Mouse (Mus musculus) gastrocnemius, postnatal 36 days (tissue): ENCODE measurements at regions not wholly inside any gene's neighbourhood (a gene's known extent, or its start where the extent isn't known, plus 50 kb on each side); places are given as distances from the start of the nearest gene placed in this dataset.

Experiments used
- DNase-seq, 2 experiments: peaks; one replicate each; pipeline ENCODE4 v3.0.0; 2022
- intact Hi-C: fragments of 180-260 bp; cut with DNase I; formaldehyde crosslinking; loops from one replicate; pipeline ENCODE4 v1.15.1; 2025

GRCm38 (mm10) chrX:13344701-13345100 is 63.9 kb downstream of the Ddx3x start:
- no peak for DNase-seq

DNA sequence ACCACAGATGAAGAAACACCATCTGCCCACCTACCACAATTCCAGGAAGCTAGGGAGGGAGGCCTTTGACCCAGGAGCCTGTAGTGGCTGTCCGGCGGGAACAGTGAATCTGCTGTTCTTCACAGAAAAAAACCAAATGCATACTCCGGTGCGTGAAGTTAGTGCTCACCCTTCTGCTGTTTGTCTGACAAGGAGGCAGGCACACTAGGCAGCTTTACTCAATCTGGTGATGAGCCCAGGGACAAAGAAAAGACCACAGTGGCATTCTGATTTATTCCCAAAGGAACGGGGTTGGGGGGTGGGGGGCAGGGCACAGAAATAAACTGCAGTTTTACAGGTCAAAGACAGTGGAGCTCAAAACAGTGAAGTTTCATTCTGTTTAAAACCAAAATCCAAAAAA is 64.4 kb downstream of the Ddx3x start:
- intact Hi-C loops: no loop called here
- DNase-seq: no peak

More at GRCm38 (mm10) chrX:13344701-13345100, 63.9 kb downstream of the Ddx3x start:
- intact Hi-C loops: no loop called here

DNA sequence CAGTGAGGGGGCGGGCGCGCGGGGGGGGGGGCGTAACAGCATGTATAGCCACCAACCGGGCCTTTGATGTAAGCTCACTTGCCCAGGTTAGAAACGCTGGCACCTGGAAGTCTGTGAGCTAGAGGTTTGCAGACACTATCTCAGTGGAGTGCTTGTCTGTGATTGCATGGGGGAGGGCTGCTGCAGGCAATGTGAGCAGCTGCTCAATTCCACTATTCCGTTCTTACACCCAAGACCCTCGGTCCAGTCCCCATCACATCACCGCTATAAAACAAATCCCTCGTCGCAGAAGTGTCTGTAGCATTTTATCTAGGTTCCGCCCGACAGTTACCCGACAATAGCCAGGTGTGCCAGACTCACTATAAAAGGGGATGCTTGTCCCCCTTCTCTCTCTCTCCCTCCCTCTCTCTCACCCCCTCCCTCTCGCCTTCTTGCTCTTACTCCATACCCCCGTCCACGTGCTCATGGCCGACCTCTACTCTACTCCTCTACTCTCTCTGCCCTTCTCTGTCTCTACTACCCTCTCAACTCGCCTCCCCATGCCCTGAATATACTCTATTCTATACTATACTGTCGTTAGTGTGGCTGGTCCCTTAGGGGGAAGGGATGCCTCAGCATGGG is 65.4 kb downstream of the Ddx3x start:
- DNase-seq: no peak
- intact Hi-C loops: no loop called here

GRCm38 (mm10) chrX:13346696-13347026 is 65.9 kb downstream of the Ddx3x start:
- DNase-seq: no peak
- intact Hi-C loops: no loop called here

DNA sequence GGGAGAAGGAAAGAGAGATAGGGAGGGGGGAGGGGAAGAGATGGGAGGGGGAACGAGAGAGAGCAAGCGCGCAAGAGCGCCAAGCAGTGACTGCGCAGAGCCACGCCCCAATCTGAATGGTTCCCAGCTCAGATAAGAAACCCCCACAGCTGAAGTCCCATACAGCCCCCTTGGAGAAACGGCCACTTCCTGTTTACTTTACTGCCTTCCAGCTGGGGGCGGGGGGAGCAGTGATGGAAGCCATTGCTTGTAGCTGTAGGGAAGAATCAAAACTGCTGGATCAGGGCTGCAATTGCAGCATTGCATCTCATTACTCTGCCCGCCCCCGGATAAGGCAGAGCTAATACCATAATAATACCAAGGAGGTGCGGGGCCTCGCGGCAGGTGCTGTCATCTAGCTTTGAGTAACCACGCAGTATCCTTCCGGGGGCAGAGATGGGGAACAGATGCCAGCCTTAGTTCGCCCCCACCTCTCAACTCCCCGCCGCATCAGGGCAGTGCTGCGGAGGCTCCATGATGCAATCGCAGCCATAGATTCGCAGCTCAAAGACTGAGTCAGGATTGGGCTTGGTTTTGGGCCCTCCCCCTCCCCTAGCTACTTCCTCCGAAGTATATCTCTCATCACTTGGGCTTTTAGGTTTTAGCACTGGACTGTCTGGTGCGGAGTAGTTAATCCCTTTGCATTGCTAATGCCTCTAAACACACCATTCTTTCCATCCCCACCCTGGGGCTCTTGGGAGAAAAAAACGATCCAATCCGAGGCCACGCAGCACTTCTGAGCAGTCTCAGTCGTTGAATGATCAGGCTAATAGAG is 66.5 kb downstream of the Ddx3x start:
- intact Hi-C loops: no loop called here
- peak; percentile 33 to 45 for DNase-seq

DNA sequence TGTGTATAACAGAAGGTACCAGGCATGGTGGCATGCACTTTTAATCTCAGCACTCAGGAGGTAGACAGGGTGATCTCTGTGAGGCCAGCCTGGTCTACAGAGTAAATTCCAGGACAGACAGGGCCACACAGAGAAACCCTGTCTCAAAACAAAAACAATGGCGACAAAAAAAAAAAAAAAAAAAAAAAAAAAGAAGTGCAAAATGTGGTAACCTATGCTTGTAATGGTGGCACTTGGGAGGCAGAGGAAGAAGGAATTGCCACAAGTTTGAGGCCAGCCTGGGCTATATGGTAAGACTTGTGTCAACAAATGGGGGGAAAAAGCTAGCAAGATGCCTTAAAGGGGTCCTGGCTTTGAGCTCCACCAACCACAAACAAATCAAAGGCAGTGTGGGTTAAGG is 67.6 kb downstream of the Ddx3x start:
- intact Hi-C loops: no loop called here
- DNase-seq: no peak

DNA sequence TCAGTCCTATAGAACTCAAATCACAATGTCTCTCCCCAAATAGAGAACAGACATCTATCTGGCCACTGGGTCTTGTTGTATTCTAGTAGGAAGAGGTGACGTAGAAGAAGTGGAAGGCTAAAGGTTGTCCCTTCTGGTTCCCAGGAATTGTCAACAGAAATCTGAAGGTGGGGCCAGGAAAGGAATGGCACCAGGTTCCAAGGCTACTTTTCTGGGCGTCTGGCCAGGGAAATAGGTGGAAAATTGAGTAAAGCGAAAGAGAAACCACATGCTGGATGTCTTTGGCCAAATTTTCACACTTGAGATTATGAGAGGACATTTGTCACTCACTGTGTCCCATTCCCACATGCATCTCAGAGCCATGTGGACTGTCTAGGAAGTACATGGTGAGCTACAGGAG is 69.7 kb downstream of the Ddx3x start:
- intact Hi-C loops: no loop called here
- DNase-seq: no peak

DNA sequence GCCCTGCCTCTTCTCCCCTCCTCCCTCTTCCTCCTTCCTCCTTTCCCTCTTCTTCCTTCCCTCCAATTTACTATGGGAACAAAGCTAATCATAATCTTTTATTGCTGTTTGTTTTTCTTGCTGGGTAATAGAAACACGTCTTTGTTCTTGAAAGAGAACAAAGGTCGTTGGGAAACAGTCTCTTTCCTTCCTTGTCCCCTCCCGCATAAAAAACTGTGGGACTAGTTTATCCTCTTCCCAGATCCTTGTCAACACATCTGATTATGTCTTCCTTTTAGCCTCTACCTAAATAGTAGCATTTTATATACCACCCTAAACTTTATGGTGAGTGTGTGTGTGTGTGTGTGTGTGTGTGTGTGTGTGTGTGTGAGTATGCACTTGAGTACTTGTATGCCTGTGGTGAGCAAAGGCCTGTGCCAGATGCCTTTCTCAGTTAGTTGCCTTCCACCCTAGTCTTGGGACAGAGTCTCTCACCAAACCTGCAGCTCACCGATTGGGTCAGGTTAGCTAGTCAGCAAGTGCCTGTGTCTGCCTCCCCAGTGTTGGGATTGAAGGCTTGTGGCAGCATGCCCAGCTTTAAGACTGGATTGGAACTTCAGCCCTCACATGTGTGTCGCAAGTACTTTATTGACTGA is 76.5 kb downstream of the Ddx3x start:
- no peak for DNase-seq
- intact Hi-C loops: no loop called here

- intact Hi-C loops: no loop called here
- DNase-seq: no peak
Measured at GRCm38 (mm10) chrX:13357973-13358372, 77.2 kb downstream of the Ddx3x start.

- intact Hi-C loops: no loop called here
- no peak for DNase-seq
Measured at GRCm38 (mm10) chrX:13360436-13360835, 79.7 kb downstream of the Ddx3x start.

DNA sequence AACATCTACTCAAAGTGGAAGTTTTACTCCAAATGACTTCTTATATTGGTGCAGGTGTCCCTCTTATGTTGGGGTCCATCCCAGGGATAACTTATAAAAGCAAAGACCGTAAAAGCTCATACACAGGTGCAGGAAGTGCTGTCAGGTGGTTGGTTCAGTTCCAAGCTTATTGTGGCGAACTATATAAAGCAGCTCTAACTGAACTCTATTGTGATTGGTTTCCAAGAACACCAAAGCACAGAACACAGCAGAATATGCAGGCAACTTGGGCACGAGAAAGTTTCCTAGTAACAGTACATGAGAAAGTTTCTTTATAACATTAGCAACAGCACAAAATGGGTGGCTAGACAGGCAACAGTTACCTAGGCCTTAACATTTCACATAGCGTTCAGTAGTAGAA is 89.5 kb downstream of the Ddx3x start:
- intact Hi-C loops: no loop called here
- DNase-seq: no peak

DNA sequence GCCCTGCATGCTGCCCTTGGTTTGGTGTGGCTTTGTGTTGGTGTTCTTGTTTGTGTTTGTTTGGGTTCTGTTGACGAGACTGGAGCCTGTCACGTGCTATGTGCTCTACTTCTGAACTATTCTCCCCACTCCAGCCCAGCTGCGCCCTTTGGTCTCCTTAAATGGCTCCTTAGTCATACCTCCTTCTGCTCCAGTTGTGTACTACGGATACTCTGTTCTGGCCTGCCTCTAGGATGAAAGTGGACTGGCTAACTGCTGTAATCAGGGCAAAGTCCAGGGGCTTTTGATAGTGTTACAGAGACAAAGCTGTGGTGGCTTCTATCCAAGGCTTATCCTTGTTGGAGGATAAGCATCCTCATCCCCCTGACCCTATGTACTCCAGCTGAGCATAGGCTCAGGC is 92.0 kb downstream of the Ddx3x start:
- no peak for DNase-seq
- intact Hi-C loops: no loop called here

DNA sequence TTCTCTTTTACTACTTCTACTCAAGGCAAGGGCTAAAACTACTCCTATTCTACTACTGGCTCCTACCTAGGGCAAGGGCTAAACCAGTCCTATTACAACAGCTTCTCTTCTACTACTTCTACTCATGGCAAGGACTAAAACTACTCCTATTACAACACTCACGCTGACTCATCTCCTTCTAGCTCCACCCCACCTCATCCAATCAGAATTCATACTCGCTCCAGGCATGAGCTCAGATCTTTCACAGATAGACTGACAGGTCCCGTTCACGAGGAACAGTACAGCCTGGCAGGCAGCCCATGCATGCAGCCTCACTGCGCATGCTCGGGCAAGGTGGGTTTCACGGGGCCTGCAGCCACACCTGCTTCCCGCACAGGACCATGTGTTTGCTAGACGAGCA is 79.6 kb upstream of the Nyx start:
- DNase-seq: no peak

DNA sequence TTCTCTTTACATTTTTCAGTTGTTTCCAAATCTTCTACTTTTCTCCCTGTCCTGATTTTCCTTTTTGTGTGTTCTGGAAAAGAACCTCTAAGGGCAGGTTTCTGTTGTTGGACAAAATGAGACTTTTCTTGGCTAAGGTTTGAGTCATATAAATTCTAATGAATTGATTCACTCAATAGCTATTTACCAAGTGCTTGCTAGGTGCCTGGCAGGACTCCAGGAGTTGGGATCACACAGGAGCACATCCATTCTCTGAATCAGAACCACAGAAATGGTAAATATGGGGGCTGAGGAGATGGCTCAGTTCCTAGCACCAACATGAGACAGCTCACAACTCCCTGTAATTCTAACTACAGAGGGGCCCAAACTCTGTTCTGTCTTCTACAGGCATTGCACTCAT is 67.4 kb upstream of the Nyx start:
- no peak for DNase-seq
- intact Hi-C loops: no loop called here

More for the DNA sequence above, 79.6 kb upstream of the Nyx start:
- intact Hi-C loops: no loop called here

- intact Hi-C loops: no loop called here
- no peak for DNase-seq
Measured at GRCm38 (mm10) chrX:13412726-13413125, 53.2 kb upstream of the Nyx start.

GRCm38 (mm10) chrX:13413135-13413534 is 52.8 kb upstream of the Nyx start:
- intact Hi-C loops: no loop called here
- no peak for DNase-seq
